Mouse (Mus musculus): ENCODE measurements at regions not wholly inside any gene's neighbourhood (a gene's known extent, or its start where the extent isn't known, plus 50 kb on each side); places are given as distances from the start of the nearest gene placed in this dataset.

DNA sequence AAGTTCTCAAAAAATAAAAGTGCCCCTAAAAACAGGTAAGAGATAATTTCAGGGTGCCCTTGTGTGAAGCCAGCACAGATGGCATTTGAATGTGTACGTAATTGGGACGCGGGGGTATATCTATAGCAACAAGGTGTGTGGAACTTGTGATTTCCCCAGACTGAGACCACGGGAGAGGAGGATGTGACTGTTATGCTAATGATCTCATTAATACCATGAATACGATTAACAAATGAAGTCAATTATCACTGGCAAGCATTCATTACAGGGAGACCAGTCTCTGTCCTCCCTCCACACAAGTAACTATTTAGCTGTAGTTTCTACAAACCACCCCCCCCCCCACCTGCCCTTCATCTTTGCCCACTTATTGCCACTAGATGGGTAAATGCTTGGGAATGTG is 112.9 kb downstream of the Atp23 start:
- Histone ChIP-seq H3K4me2 (ENCODE audit: insufficient read depth, low read depth, poor library complexity, severe bottlenecking) (no peak overlapping the region), H3K79me2 (replicated peaks; ENCODE audit: control insufficient read depth, extremely low read depth, insufficient read depth, poor library complexity, severe bottlenecking) (no peaks in the 10 kb centered on the region), H3K9me3 (replicated peaks; ENCODE audit: low read length) (no peaks in the 10 kb centered on the region), H3K4me1 (ENCODE audit: control insufficient read depth in 1 of 2, insufficient read depth in 2 of 2) (peaks cover 0 to 2% of the 10 kb centered on the region in 2 experiments; a peak in 1 of 4 replicates), H3K4me3 (replicated peaks in 1 of 3; ENCODE audit: low read depth in 2 of 3, low read length in 2 of 3, poor library complexity in 1 of 3) (no peak overlapping the region), H3K27me3 (replicated peaks) (peaks cover 6% of the 10 kb centered on the region), H3K9ac (ENCODE audit: insufficient read depth, low read depth) (no peak overlapping the region), H3K27ac (ENCODE audit: insufficient read depth, low read depth) (no peak overlapping the region), H3K36me3 (replicated peaks in 1 of 2; ENCODE audit: control insufficient read depth in 1 of 2, insufficient read depth in 1 of 2, low read length in 1 of 2) (no peaks in the 10 kb centered on the region)
- dilution Hi-C loops (cut with MboI; ENCODE audit: extremely low pct_ligation_motif_present, extremely low pct_unique_long_range_greater_than_20kb, low sequenced_read_pairs) = no loop called here
- in situ Hi-C loops (cut with MboI; ENCODE audit: low pct_ligation_motif_present, low pct_unique_long_range_greater_than_20kb, low sequenced_read_pairs) = no loop called here
- no peak for DNase-seq (ENCODE audit: extremely low read depth)
- TF ChIP-seq SIN3A (IDR thresholded peaks at IDR 0.05; ENCODE audit: low read length) (no peak), ZMIZ1 (IDR thresholded peaks at IDR 0.05; ENCODE audit: low read depth, low read length) (no peak), CHD2 (IDR thresholded peaks at IDR 0.05; ENCODE audit: low read length) (no peak), JUND (conservative IDR thresholded peaks at IDR 0.05; ENCODE audit: low read depth, low read length) (no peak), MAZ (IDR thresholded peaks at IDR 0.05; ENCODE audit: low read depth, low read length) (no peak), ELF1 (IDR thresholded peaks at IDR 0.05; ENCODE audit: low read depth, low read length) (no peak), RAD21 (IDR thresholded peaks at IDR 0.05; ENCODE audit: low read depth, low read length) (no peak), TCF12 (IDR thresholded peaks at IDR 0.05; ENCODE audit: low read depth, low read length) (no peak), UBTF (IDR thresholded peaks at IDR 0.05; ENCODE audit: low read depth, low read length) (no peak), ZNF384 (IDR thresholded peaks at IDR 0.05; ENCODE audit: low read depth, low read length) (no peak), IRF4 (IDR thresholded peaks at IDR 0.05; ENCODE audit: low read depth, low read length) (no peak), BHLHE40 (IDR thresholded peaks at IDR 0.05; ENCODE audit: low read depth, low read length) (no peak), CTCF (conservative IDR thresholded peaks at IDR 0.05 in 1 of 2, IDR thresholded peaks at IDR 0.05 in 1 of 2; ENCODE audit: low read depth in 2 of 2, low read length in 2 of 2) (no peak), EP300 (IDR thresholded peaks at IDR 0.05; ENCODE audit: low read length) (no peak)

GRCm38 (mm10) chr10:126783161-126783560 is 118.0 kb downstream of the Atp23 start:
- Histone ChIP-seq H3K4me1 (ENCODE audit: control insufficient read depth in 1 of 2, insufficient read depth in 2 of 2) (no peaks in the 10 kb centered on the region), H3K9me3 (replicated peaks; ENCODE audit: low read length) (no peaks in the 10 kb centered on the region), H3K9ac (ENCODE audit: insufficient read depth, low read depth) (no peak overlapping the region), H3K36me3 (replicated peaks in 1 of 2; ENCODE audit: control insufficient read depth in 1 of 2, insufficient read depth in 1 of 2, low read length in 1 of 2) (no peaks in the 10 kb centered on the region), H3K4me2 (ENCODE audit: insufficient read depth, low read depth, poor library complexity, severe bottlenecking) (no peak overlapping the region), H3K27me3 (replicated peaks) (peaks cover 10% of the 10 kb centered on the region), H3K79me2 (replicated peaks; ENCODE audit: control insufficient read depth, extremely low read depth, insufficient read depth, poor library complexity, severe bottlenecking) (no peaks in the 10 kb centered on the region), H3K27ac (ENCODE audit: insufficient read depth, low read depth) (no peak overlapping the region), H3K4me3 (replicated peaks in 1 of 3; ENCODE audit: low read depth in 2 of 3, low read length in 2 of 3, poor library complexity in 1 of 3) (no peak overlapping the region)
- DNase-seq (ENCODE audit: extremely low read depth) = no peak
- dilution Hi-C loops (cut with MboI; ENCODE audit: extremely low pct_ligation_motif_present, extremely low pct_unique_long_range_greater_than_20kb, low sequenced_read_pairs) (no loop called here), in situ Hi-C loops (cut with MboI; ENCODE audit: low pct_ligation_motif_present, low pct_unique_long_range_greater_than_20kb, low sequenced_read_pairs) (no loop called here)
- no peak for TF ChIP-seq CTCF (conservative IDR thresholded peaks at IDR 0.05 in 1 of 2, IDR thresholded peaks at IDR 0.05 in 1 of 2; ENCODE audit: low read depth in 2 of 2, low read length in 2 of 2)

GRCm38 (mm10) chr10:126776603-126777002 is 124.6 kb downstream of the Atp23 start:
- Histone ChIP-seq H3K27me3 (replicated peaks) (peaks cover 12% of the 10 kb centered on the region), H3K4me2 (ENCODE audit: insufficient read depth, low read depth, poor library complexity, severe bottlenecking) (no peak overlapping the region), H3K4me3 (replicated peaks in 1 of 3; ENCODE audit: low read depth in 2 of 3, low read length in 2 of 3, poor library complexity in 1 of 3) (no peak overlapping the region), H3K4me1 (ENCODE audit: control insufficient read depth in 1 of 2, insufficient read depth in 2 of 2) (no peaks in the 10 kb centered on the region), H3K36me3 (replicated peaks in 1 of 2; ENCODE audit: control insufficient read depth in 1 of 2, insufficient read depth in 1 of 2, low read length in 1 of 2) (no peaks in the 10 kb centered on the region), H3K27ac (ENCODE audit: insufficient read depth, low read depth) (no peak overlapping the region), H3K79me2 (replicated peaks; ENCODE audit: control insufficient read depth, extremely low read depth, insufficient read depth, poor library complexity, severe bottlenecking) (no peaks in the 10 kb centered on the region), H3K9me3 (replicated peaks; ENCODE audit: low read length) (no peaks in the 10 kb centered on the region), H3K9ac (ENCODE audit: insufficient read depth, low read depth) (no peak overlapping the region)
- in situ Hi-C loops (cut with MboI; ENCODE audit: low pct_ligation_motif_present, low pct_unique_long_range_greater_than_20kb, low sequenced_read_pairs) (no loop called here), dilution Hi-C loops (cut with MboI; ENCODE audit: extremely low pct_ligation_motif_present, extremely low pct_unique_long_range_greater_than_20kb, low sequenced_read_pairs) (no loop called here)
- TF ChIP-seq CHD2 (IDR thresholded peaks at IDR 0.05; ENCODE audit: low read length) (no peak), UBTF (IDR thresholded peaks at IDR 0.05; ENCODE audit: low read depth, low read length) (no peak), USF1 (IDR thresholded peaks at IDR 0.05; ENCODE audit: low read depth, low read length) (no peak), GABPA (IDR thresholded peaks at IDR 0.05; ENCODE audit: insufficient replicate concordance, low read depth, low read length) (no peak), RAD21 (IDR thresholded peaks at IDR 0.05; ENCODE audit: low read depth, low read length) (no peak), ZKSCAN1 (IDR thresholded peaks at IDR 0.05; ENCODE audit: borderline replicate concordance, low read depth, low read length) (no peak), POLR2AphosphoS2 (IDR thresholded peaks at IDR 0.05; ENCODE audit: low read depth, low read length) (no peak), ZMIZ1 (IDR thresholded peaks at IDR 0.05; ENCODE audit: low read depth, low read length) (no peak), NRF1 (IDR thresholded peaks at IDR 0.05; ENCODE audit: low read depth, low read length) (no peak), NELFE (IDR thresholded peaks at IDR 0.05; ENCODE audit: low read depth, low read length) (no peak), MXI1 (IDR thresholded peaks at IDR 0.05; ENCODE audit: low read depth, low read length) (no peak), CTCF (conservative IDR thresholded peaks at IDR 0.05 in 1 of 2, IDR thresholded peaks at IDR 0.05 in 1 of 2; ENCODE audit: low read depth in 2 of 2, low read length in 2 of 2) (no peak), ZC3H11A (IDR thresholded peaks at IDR 0.05; ENCODE audit: low read depth, low read length) (no peak), BHLHE40 (IDR thresholded peaks at IDR 0.05; ENCODE audit: low read depth, low read length) (no peak), ETS1 (conservative IDR thresholded peaks at IDR 0.05; ENCODE audit: low read depth, low read length) (no peak), RCOR1 (conservative IDR thresholded peaks at IDR 0.05; ENCODE audit: low read depth, low read length) (no peak)
- DNase-seq (ENCODE audit: extremely low read depth) = no peak
